Mouse (Mus musculus) small intestine, adult 2 months (tissue): ENCODE results near the gene Ank. TPM values are rescaled to one million over a fixed set of nuclear protein-coding genes. Genes with fewer than 3 reads are reported as not detected.

Source experiments
- H3K27ac ChIP-seq: fragments of 200-500 bp; 2 replicates; pipeline ENCODE4 v1.5.1; 2012; ENCODE audit warnings: low read depth, low read length, control low read depth, inconsistent platforms; ENCODE audit not compliant: insufficient read depth
- H3K27me3 ChIP-seq: fragments of 200-500 bp; 2 replicates; pipeline ENCODE4 v1.6.1; 2012; ENCODE audit warnings: mild to moderate bottlenecking, moderate library complexity, low read length, inconsistent platforms; ENCODE audit not compliant: control insufficient read depth, insufficient read depth
- H3K36me3 ChIP-seq: fragments of 200-500 bp; 2 replicates; pipeline ENCODE4 v1.6.1; 2012; ENCODE audit warnings: mild to moderate bottlenecking, low read length, control low read depth, inconsistent platforms; ENCODE audit not compliant: control insufficient read depth, insufficient read depth
- H3K4me1 ChIP-seq: fragments of 200-500 bp; 2 replicates; pipeline ENCODE4 v1.6.1; 2012; ENCODE audit warnings: low read length, inconsistent platforms, mixed read lengths; ENCODE audit not compliant: control insufficient read depth, insufficient read depth, insufficient read length
- H3K4me3 ChIP-seq: fragments of 200-500 bp; 2 replicates; pipeline ENCODE4 v1.5.1; 2012; ENCODE audit warnings: low read depth, mild to moderate bottlenecking, control low read depth, inconsistent platforms, low read length, moderate library complexity
- CTCF ChIP-seq: fragments of 200-500 bp; IDR thresholded peaks from 2 replicates; pipeline ENCODE4 v1.5.1; 2012; ENCODE audit warnings: low read depth, mild to moderate bottlenecking, control low read depth, inconsistent platforms, low read length, moderate library complexity, mixed read lengths; ENCODE audit not compliant: insufficient replicate concordance, insufficient read length; ENCODE audit errors: extremely low read depth
- POLR2A ChIP-seq: fragments of 200-500 bp; IDR thresholded peaks from 2 replicates; pipeline ENCODE4 v1.6.1; 2012; ENCODE audit warnings: low read depth, mild to moderate bottlenecking, control low read depth, inconsistent platforms, low read length, moderate library complexity
- WGBS: fragments of 180-500 bp; shearing (Covaris S2); methylation state at CpG from one replicate; pipeline ENCODE4 v1.1.7; 2018; 5-methylcytosine and 5-hydroxymethylcytosine counted together
- polyA plus RNA-seq: library from polyadenylated mRNA; depleted of rRNA; stranded (reverse); fragments of >200 nt; gene quantifications from 2 replicates; pipeline ENCODE4 v1.2.3, GENCODE M21; 2012

Gene Ank
- polyA plus RNA-seq, 1 experiment = 29.3 TPM

DNA sequence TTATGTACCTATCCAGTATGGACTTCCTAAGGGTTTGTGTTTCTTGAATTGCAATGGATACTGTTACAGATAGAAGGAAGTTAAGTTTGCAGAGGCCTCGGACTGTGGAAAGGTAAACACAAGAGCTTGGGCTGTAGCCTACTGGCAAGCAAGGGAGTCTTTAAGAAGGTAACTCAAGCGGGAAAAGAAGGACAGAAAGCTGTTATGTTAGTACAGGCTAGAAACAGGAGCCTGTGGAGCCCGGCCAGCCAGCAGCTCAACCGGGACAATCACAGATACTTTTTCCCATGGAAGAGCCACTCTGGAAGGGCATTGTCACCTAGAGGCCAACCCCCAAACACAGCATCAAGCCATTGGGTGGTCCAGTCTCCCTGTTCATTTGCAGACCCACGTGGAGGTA is 31.1 kb upstream of the Ank start:
- H3K27ac ChIP-seq = no peak overlapping the region
- 80% methylated on average over 5 of the region's 5 CpGs for WGBS
- no peaks in the 10 kb centered on the region for H3K27me3 ChIP-seq
- no peak overlapping the region for H3K4me3 ChIP-seq
- peaks cover 14% of the 10 kb centered on the region for H3K4me1 ChIP-seq
- no peak for TF ChIP-seq CTCF
- no peak for TF ChIP-seq POLR2A
- H3K36me3 ChIP-seq = no peaks in the 10 kb centered on the region

DNA sequence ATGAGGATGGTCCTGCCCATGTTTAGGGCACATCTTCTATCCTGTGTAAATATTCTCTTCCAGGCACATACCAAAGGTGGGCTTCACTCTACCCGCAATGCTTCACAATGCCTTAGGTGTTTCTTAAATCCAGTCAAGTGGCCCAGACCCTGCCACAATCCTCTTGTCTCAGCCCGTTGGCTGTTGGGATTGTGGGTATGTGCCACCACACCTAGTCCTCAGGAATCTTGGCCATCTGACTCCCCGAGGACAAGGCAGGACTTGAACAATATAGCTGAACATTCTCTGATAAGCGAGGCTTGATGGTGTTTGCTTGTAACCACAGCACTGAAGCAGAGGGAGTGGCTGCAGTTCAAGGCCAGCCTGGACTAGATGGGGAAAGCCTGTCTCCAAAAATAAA is 30.3 kb upstream of the Ank start:
- no peak overlapping the region for H3K4me3 ChIP-seq
- H3K36me3 ChIP-seq = no peaks in the 10 kb centered on the region
- TF ChIP-seq POLR2A (no peak), CTCF (no peak)
- peaks cover 14% of the 10 kb centered on the region for H3K4me1 ChIP-seq
- WGBS = 56% methylated on average over 4 of the region's 4 CpGs
- no peak overlapping the region for H3K27ac ChIP-seq
- no peaks in the 10 kb centered on the region for H3K27me3 ChIP-seq

DNA sequence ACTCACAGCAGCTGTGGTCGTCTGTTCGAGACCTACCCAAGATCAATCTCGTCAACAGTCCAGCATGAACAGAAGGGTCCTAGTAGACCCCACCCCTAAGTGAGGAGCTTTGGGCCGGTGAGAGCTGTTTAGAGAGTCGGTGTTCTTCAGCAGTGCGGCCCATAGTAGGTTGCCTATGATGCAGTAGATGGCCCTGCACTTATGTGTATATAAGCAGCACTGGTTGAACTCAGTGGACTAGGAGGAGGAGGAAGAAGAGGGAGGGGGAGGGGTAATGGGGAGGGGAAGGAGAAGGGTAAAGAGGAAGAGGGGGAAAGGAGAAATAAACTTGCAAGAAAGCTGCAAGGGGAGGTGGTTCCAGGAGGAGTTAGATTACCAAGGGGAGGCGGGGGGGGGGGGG is 25.4 kb upstream of the Ank start:
- no peaks in the 10 kb centered on the region for H3K27me3 ChIP-seq
- H3K4me3 ChIP-seq = no peak overlapping the region
- peaks cover 16% of the 10 kb centered on the region; the same call in 1 of the 2 replicates for H3K4me1 ChIP-seq
- WGBS = 91% methylated on average over 7 of the region's 7 CpGs
- H3K27ac ChIP-seq = no peak overlapping the region
- no peaks in the 10 kb centered on the region for H3K36me3 ChIP-seq
- TF ChIP-seq POLR2A (no peak), CTCF (no peak)

DNA sequence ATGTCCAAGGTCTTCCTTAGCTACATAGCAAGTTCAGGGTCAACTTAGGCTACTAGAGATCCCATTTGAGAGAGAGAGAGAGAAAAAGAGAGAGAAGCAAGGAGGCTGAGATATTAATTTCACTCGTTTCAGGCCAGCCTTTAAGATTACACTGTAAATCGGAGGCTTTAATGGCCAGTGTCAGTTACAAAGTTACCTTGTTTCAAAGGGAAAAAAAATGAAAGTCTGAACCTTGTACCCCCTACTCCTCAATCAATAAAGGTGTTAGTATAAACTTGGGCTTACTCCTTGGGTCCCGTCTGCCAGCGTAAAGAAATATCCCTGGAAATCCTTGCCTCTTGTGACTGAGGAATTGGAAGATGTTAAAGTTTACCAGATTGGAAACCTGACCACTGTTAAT is 24.9 kb upstream of the Ank start:
- peak overlapping the region; percentile 20; the same call in 1 of the 2 replicates for H3K27ac ChIP-seq
- TF ChIP-seq POLR2A (no peak), CTCF (no peak)
- H3K27me3 ChIP-seq = no peaks in the 10 kb centered on the region
- 48% methylated on average over 4 of the region's 4 CpGs for WGBS
- no peaks in the 10 kb centered on the region for H3K36me3 ChIP-seq
- no peak overlapping the region for H3K4me3 ChIP-seq
- peaks cover 14% of the 10 kb centered on the region; the same call in 1 of the 2 replicates for H3K4me1 ChIP-seq

- TF ChIP-seq CTCF (no peak), POLR2A (no peak)
- Histone ChIP-seq H3K27me3 (no peaks in the 10 kb centered on the region), H3K36me3 (no peaks in the 10 kb centered on the region), H3K4me3 (no peak overlapping the region), H3K27ac (peak overlapping the region; percentile 20; the same call in 1 of the 2 replicates), H3K4me1 (peaks cover 14% of the 10 kb centered on the region; the same call in 1 of the 2 replicates)
- 25% methylated on average over 5 of the region's 5 CpGs for WGBS
Observed at GRCm38 (mm10) chr15:27441951-27442350, 24.5 kb upstream of the Ank start.

- Histone ChIP-seq H3K27me3 (no peaks in the 10 kb centered on the region), H3K4me1 (peaks cover 14% of the 10 kb centered on the region; the same call in 1 of the 2 replicates), H3K4me3 (no peak overlapping the region), H3K27ac (no peak overlapping the region), H3K36me3 (no peaks in the 10 kb centered on the region)
- 41% methylated on average over 9 of the region's 9 CpGs for WGBS
- TF ChIP-seq CTCF (no peak), POLR2A (no peak)
Observed at GRCm38 (mm10) chr15:27444772-27445347, 21.6 kb upstream of the Ank start.

DNA sequence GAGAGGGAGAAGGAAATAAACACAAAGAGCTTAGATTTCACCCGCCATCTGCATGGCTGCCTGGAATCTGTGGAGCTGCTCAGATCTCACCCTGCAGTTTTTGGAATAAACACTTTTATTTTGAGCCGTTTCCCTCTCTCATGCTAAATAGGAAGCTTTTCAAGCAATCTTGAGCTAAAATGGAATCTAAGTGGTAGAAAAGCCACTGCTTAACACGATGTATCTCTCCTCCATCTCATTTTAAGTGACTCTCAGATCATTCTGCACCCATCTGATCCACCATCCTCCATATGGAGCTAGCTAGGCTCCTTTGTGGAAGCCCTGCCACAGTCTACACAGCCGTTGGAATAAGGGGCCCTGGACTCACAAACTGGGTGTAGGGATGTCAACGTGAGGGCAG is 15.8 kb upstream of the Ank start:
- WGBS = 85% methylated on average over 5 of the region's 5 CpGs
- no peak overlapping the region for H3K4me3 ChIP-seq
- TF ChIP-seq CTCF = no peak
- no peak for TF ChIP-seq POLR2A
- H3K27ac ChIP-seq = no peak overlapping the region
- no peaks in the 10 kb centered on the region for H3K36me3 ChIP-seq
- no peaks in the 10 kb centered on the region for H3K27me3 ChIP-seq
- no peaks in the 10 kb centered on the region for H3K4me1 ChIP-seq

DNA sequence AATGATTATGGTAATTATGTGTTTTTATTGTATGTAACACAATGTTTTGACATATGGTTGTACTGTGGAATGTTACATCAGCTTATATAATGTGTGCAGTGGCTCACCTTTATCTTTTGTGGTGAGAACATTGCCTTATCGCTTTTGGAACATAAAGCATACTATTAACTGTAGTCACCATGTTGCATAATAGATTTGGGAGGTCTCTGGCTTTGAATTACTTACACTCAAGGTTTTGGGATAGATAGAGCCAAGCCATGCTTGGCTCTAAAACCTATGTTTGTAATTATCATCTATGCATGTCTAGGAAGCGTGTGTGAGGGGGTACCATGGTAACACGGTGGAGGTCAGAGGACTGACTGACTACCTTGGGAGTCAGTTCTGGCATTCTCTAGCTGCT is 14.7 kb upstream of the Ank start:
- no peaks in the 10 kb centered on the region for H3K4me1 ChIP-seq
- WGBS = 78% methylated on average over 3 of the region's 3 CpGs
- no peaks in the 10 kb centered on the region for H3K27me3 ChIP-seq
- no peak overlapping the region for H3K4me3 ChIP-seq
- H3K27ac ChIP-seq = no peak overlapping the region
- H3K36me3 ChIP-seq = no peaks in the 10 kb centered on the region
- TF ChIP-seq CTCF (no peak), POLR2A (no peak)
